Mouse (Mus musculus): ENCODE data around the gene Gclc. TPM values are rescaled to one million over a fixed set of nuclear protein-coding genes. Genes with fewer than 3 reads are reported as not detected.

The Gclc gene
- polyA plus RNA-seq, 1 experiment from 2014 or later = 22.9 TPM

GRCm38 (mm10) chr9:77783006-77783405 lies 28.7 kb downstream of the Gclc start:
- no peak overlapping the region for H3K9ac ChIP-seq (replicated peaks)
- H3K4me1 ChIP-seq (ENCODE audit: insufficient read depth) = no peaks in the 10 kb centered on the region
- no peak overlapping the region for H3K4me3 ChIP-seq (ENCODE audit: low read depth, low read length)
- 88% methylated on average over 13 of the region's 13 CpGs for WGBS (ENCODE audit: insufficient replicate concordance)
- H3K9me3 ChIP-seq (ENCODE audit: low read length) = no peaks in the 10 kb centered on the region
- 0 out of 2 replicates have a peak, but pooled peaks have one; percentile 23 for ATAC-seq
- H3K27ac ChIP-seq (ENCODE audit: low read depth) = peak overlapping the region; percentile 62; the same call in 1 of the 2 replicates
- H3K4me2 ChIP-seq (ENCODE audit: low read depth, low read length) = no peak overlapping the region
- H3K27me3 ChIP-seq (ENCODE audit: insufficient read depth, low read length) = no peaks in the 10 kb centered on the region
- DNase-seq = no peak
- H3K36me3 ChIP-seq (replicated peaks; ENCODE audit: insufficient read depth, low read length) = peaks cover 84% of the 10 kb centered on the region
- TF ChIP-seq CTCF (IDR thresholded peaks at IDR 0.05; ENCODE audit: low read depth) = no peak
- no peak for TF ChIP-seq EP300 (IDR thresholded peaks at IDR 0.05; ENCODE audit: low read depth)

- no peak for TF ChIP-seq EP300 (IDR thresholded peaks at IDR 0.05; ENCODE audit: low read depth)
- no peak for TF ChIP-seq CTCF (IDR thresholded peaks at IDR 0.05; ENCODE audit: low read depth)
- Histone ChIP-seq H3K27ac (ENCODE audit: low read depth) (no peak overlapping the region), H3K9ac (replicated peaks) (no peak overlapping the region), H3K4me3 (ENCODE audit: low read depth, low read length) (no peak overlapping the region), H3K27me3 (ENCODE audit: insufficient read depth, low read length) (no peaks in the 10 kb centered on the region), H3K36me3 (replicated peaks; ENCODE audit: insufficient read depth, low read length) (peaks cover 80% of the 10 kb centered on the region), H3K4me1 (ENCODE audit: insufficient read depth) (no peaks in the 10 kb centered on the region), H3K9me3 (ENCODE audit: low read length) (no peaks in the 10 kb centered on the region), H3K4me2 (ENCODE audit: low read depth, low read length) (no peak overlapping the region)
- no peak for DNase-seq
- no peak for ATAC-seq
- WGBS (ENCODE audit: insufficient replicate concordance) = 88% methylated on average over 8 of the region's 8 CpGs
Observed at GRCm38 (mm10) chr9:77785466-77785865, 31.1 kb downstream of the Gclc start.

- TF ChIP-seq EP300 (IDR thresholded peaks at IDR 0.05; ENCODE audit: low read depth) = no peak
- no peak for TF ChIP-seq CTCF (IDR thresholded peaks at IDR 0.05; ENCODE audit: low read depth)
- no peaks in the 10 kb centered on the region for H3K4me1 ChIP-seq (ENCODE audit: insufficient read depth)
- 91% methylated on average over 7 of the region's 7 CpGs for WGBS (ENCODE audit: insufficient replicate concordance)
- H3K27ac ChIP-seq (ENCODE audit: low read depth) = no peak overlapping the region
- no peak overlapping the region for H3K4me2 ChIP-seq (ENCODE audit: low read depth, low read length)
- H3K9ac ChIP-seq (replicated peaks) = no peak overlapping the region
- no peaks in the 10 kb centered on the region for H3K9me3 ChIP-seq (ENCODE audit: low read length)
- ATAC-seq (no peak), DNase-seq (no peak)
- peaks cover 91% of the 10 kb centered on the region for H3K36me3 ChIP-seq (replicated peaks; ENCODE audit: insufficient read depth, low read length)
- H3K27me3 ChIP-seq (ENCODE audit: insufficient read depth, low read length) = no peaks in the 10 kb centered on the region
- no peak overlapping the region for H3K4me3 ChIP-seq (ENCODE audit: low read depth, low read length)
Observed at GRCm38 (mm10) chr9:77787936-77788335, 33.6 kb downstream of the Gclc start.

- Histone ChIP-seq H3K4me3 (ENCODE audit: low read depth, low read length) (no peak overlapping the region), H3K4me2 (ENCODE audit: low read depth, low read length) (no peak overlapping the region), H3K9me3 (ENCODE audit: low read length) (no peaks in the 10 kb centered on the region), H3K27ac (ENCODE audit: low read depth) (no peak overlapping the region), H3K27me3 (ENCODE audit: insufficient read depth, low read length) (no peaks in the 10 kb centered on the region), H3K4me1 (ENCODE audit: insufficient read depth) (no peaks in the 10 kb centered on the region), H3K9ac (replicated peaks) (no peak overlapping the region), H3K36me3 (replicated peaks; ENCODE audit: insufficient read depth, low read length) (peaks cover 92% of the 10 kb centered on the region)
- TF ChIP-seq CTCF (IDR thresholded peaks at IDR 0.05; ENCODE audit: low read depth) (no peak), EP300 (IDR thresholded peaks at IDR 0.05; ENCODE audit: low read depth) (no peak)
- WGBS (ENCODE audit: insufficient replicate concordance) = 86% methylated on average over 12 of the region's 12 CpGs
- ATAC-seq (no peak), DNase-seq (no peak)
Observed at GRCm38 (mm10) chr9:77789615-77790348, 35.4 kb downstream of the Gclc start.

GRCm38 (mm10) chr9:77793838-77794237 lies 39.5 kb downstream of the Gclc start:
- no peak overlapping the region for H3K4me3 ChIP-seq (ENCODE audit: low read depth, low read length)
- H3K27ac ChIP-seq (ENCODE audit: low read depth) = no peak overlapping the region
- peaks cover 57% of the 10 kb centered on the region for H3K36me3 ChIP-seq (replicated peaks; ENCODE audit: insufficient read depth, low read length)
- H3K9ac ChIP-seq (replicated peaks) = no peak overlapping the region
- H3K4me2 ChIP-seq (ENCODE audit: low read depth, low read length) = no peak overlapping the region
- TF ChIP-seq EP300 (IDR thresholded peaks at IDR 0.05; ENCODE audit: low read depth) = no peak
- no peak for TF ChIP-seq CTCF (IDR thresholded peaks at IDR 0.05; ENCODE audit: low read depth)
- no peak for DNase-seq
- no peak for ATAC-seq
- WGBS (ENCODE audit: insufficient replicate concordance) = 77% methylated on average over 3 of the region's 3 CpGs
- H3K4me1 ChIP-seq (ENCODE audit: insufficient read depth) = no peaks in the 10 kb centered on the region
- H3K27me3 ChIP-seq (ENCODE audit: insufficient read depth, low read length) = no peaks in the 10 kb centered on the region
- H3K9me3 ChIP-seq (ENCODE audit: low read length) = no peaks in the 10 kb centered on the region

- Histone ChIP-seq H3K4me2 (ENCODE audit: low read depth, low read length) (no peak overlapping the region), H3K9me3 (ENCODE audit: low read length) (no peaks in the 10 kb centered on the region), H3K27me3 (ENCODE audit: insufficient read depth, low read length) (no peaks in the 10 kb centered on the region), H3K4me3 (ENCODE audit: low read depth, low read length) (no peak overlapping the region), H3K4me1 (ENCODE audit: insufficient read depth) (0 out of 2 replicates have a peak, but pooled peaks cover 3% of the 10 kb centered on the region), H3K9ac (replicated peaks) (no peak overlapping the region), H3K27ac (ENCODE audit: low read depth) (no peak overlapping the region), H3K36me3 (replicated peaks; ENCODE audit: insufficient read depth, low read length) (no peaks in the 10 kb centered on the region)
- ATAC-seq (no peak), DNase-seq (peak; percentile 41)
- TF ChIP-seq CTCF (IDR thresholded peaks at IDR 0.05; ENCODE audit: low read depth) (peak; percentile 73), EP300 (IDR thresholded peaks at IDR 0.05; ENCODE audit: low read depth) (no peak)
- WGBS (ENCODE audit: insufficient replicate concordance) = 50% methylated on average over 7 of the region's 7 CpGs
Observed at GRCm38 (mm10) chr9:77802461-77802860, 48.1 kb downstream of the Gclc start.
